Mouse (Mus musculus): ENCODE measurements around the gene Chaf1a.

DNA sequence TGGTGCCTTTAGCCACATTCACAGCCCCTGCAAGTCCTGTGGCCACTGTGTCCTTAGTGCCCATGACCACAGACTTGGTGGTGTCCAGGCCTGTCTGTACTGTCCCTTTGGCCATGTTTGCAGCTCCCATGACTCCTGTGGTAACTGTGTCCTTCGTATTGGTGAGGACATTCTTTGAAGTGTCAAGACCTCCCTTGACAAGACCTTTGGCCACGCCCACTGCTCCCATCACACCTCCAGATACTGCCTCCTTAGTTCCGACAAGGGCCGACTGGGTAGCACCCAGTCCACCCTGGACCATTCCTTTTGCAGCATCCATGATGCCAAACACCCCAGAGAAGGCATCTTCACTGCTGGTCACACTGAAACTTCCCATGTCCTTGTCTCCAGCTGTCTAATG lies 66.7 kb downstream of the Chaf1a start:
- TF ChIP-seq CTCF (IDR thresholded peaks at IDR 0.05) (no peak), EP300 (IDR thresholded peaks at IDR 0.05) (no peak)

Measured in lung, postnatal 0 days (tissue).